Mouse (Mus musculus) cortical plate, adult 2 months (tissue): ENCODE data around the gene Gpr62. TPM values are rescaled to one million over a fixed set of nuclear protein-coding genes. Genes with fewer than 3 reads are reported as not detected.

Source experiments
- H3K27ac ChIP-seq: fragments of 200-500 bp; 2 replicates; pipeline ENCODE4 v1.5.1; 2012; ENCODE audit warnings: low read length, control low read depth, inconsistent platforms; ENCODE audit not compliant: insufficient read depth
- H3K4me1 ChIP-seq: fragments of 200-500 bp; 2 replicates; pipeline ENCODE4 v1.6.1; 2011; ENCODE audit warnings: low read length; ENCODE audit not compliant: control insufficient read depth, insufficient read depth
- H3K4me3 ChIP-seq: fragments of 200-500 bp; 2 replicates; pipeline ENCODE4 v1.5.1; 2011; ENCODE audit warnings: mild to moderate bottlenecking, low read length, control low read depth; ENCODE audit not compliant: insufficient read depth
- CTCF ChIP-seq: fragments of 200-500 bp; IDR thresholded peaks from 2 replicates; pipeline ENCODE4 v1.5.1; 2011; ENCODE audit warnings: mild to moderate bottlenecking, control low read depth, low read length; ENCODE audit not compliant: insufficient read depth; ENCODE audit errors: extremely low read depth
- POLR2A ChIP-seq: fragments of 200-500 bp; IDR thresholded peaks from 2 replicates; pipeline ENCODE4 v1.6.1; 2011; ENCODE audit warnings: mild to moderate bottlenecking, low read length, control low read depth; ENCODE audit not compliant: insufficient read depth; ENCODE audit errors: extremely low read depth
- polyA plus RNA-seq: library from polyadenylated mRNA; depleted of rRNA; stranded (reverse); fragments of >200 nt; gene quantifications from 2 replicates; pipeline ENCODE4 v1.2.3, GENCODE M21; 2012

Gene Gpr62
- polyA plus RNA-seq, 1 experiment = 19.0 TPM

DNA sequence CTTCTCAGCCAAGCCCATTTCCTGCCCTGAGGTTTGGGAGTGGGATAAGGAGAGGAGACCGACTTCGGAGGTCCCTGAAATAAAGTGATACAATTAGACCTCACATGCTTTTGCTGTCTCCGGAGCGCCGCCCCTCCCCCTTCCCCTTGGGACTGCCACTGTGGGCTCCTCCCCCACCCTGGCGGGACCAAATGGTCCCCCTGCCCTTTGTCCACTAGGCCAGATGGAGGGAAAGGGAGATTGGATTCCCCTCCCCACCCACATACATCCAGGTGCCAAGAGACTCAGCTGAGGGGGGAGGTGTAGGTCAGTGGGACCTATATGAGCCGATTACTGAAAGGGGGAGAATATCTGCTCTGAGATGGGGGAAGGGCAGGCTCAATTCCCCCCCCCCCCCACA is 12.9 kb downstream of the Gpr62 start:
- Histone ChIP-seq H3K4me3 (peak overlapping the region; percentile 55), H3K27ac (no peak overlapping the region), H3K4me1 (peaks cover 4% of the 10 kb centered on the region; the same call in 1 of the 2 replicates)
- TF ChIP-seq POLR2A (no peak), CTCF (no peak)

DNA sequence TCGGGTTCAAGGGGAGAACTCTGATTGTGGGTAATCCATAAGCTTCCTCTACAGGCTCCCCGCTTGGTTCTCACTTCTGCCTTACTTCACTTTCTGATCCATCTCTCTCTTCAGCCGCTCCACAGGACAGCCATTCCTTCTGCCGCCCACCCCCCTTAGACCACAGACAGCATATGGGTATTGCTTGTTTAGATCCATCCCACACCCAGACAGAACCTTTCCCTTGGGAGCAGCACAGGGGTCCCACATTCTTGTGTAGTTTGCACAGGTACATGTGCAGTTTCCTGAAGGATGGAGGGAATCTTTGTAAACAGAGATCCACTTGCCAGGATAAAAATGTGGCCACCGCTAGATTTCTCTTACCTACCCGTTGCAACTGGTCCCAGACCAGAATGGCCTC is 13.4 kb downstream of the Gpr62 start:
- Histone ChIP-seq H3K4me3 (no peak overlapping the region; the same call in 1 of the 2 replicates), H3K4me1 (peaks cover 4% of the 10 kb centered on the region; the same call in 1 of the 2 replicates), H3K27ac (no peak overlapping the region)
- no peak for TF ChIP-seq POLR2A
- no peak for TF ChIP-seq CTCF

- Histone ChIP-seq H3K27ac (no peak overlapping the region), H3K4me3 (no peak overlapping the region), H3K4me1 (peaks cover 4% of the 10 kb centered on the region; the same call in 1 of the 2 replicates)
- TF ChIP-seq CTCF (no peak), POLR2A (no peak)
Measured at GRCm38 (mm10) chr9:106451899-106452298, 13.8 kb downstream of the Gpr62 start.

DNA sequence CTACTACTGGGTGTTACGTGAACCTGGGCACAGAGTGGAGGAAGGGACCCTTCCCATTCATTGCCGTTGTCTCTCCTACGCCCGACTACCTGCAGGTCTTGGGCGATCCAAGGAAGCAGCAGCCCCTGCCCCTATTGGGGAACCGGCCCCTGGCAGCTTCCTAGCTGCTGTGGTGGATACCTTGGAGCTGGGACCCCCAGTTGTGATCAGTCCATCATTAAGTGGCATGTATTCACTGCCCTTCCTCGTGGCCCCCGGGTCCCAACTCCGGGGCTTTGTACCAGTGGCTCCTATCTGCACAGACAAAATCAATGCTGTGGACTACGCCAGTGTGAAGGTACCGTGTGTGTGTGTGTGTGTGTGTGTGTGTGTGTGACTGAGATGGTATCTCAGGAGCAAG is 14.4 kb downstream of the Gpr62 start:
- no peak overlapping the region for H3K27ac ChIP-seq
- TF ChIP-seq POLR2A = no peak
- TF ChIP-seq CTCF = no peak
- no peak overlapping the region for H3K4me3 ChIP-seq
- peaks cover 4% of the 10 kb centered on the region; the same call in 1 of the 2 replicates for H3K4me1 ChIP-seq

DNA sequence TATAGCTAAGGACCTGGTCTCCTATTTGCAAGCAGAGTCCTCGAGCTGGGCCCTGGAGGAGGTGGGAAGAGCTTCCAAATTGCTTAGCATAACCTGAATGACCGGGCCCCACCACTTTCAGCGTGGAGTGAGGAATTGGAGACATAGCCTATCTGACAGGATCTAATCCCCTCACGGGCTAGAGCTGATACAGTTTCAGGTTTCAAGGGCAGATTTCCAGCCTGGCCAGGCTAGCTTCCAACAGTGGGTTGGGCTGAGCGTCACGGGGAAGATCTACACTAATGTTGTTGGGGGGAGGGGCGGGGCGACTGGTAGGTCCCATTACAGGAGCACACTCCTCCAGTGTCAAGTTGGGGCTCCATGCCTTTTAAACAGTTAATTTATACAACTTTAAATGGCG is 15.1 kb downstream of the Gpr62 start:
- no peak overlapping the region for H3K4me3 ChIP-seq
- H3K4me1 ChIP-seq = peaks cover 5% of the 10 kb centered on the region; the same call in 1 of the 2 replicates
- no peak for TF ChIP-seq CTCF
- no peak for TF ChIP-seq POLR2A
- H3K27ac ChIP-seq = no peak overlapping the region

DNA sequence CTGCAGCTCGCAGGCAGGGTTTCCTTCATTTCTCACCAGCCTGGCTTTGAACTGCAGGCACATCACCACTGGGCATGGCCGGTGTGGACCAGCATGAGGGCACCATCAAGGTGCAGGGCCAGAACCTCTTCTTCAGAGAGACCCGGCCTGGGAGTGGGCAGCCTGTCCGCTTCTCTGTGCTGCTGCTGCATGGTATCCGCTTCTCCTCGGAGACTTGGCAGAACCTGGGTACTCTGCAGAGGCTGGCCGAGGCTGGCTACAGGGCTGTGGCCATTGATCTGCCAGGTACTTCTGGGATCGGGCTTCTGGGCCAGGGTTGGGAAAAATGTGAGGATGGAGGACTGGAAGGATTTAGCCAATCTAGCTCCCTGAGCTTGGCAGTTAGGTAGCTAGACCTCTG is 15.8 kb downstream of the Gpr62 start:
- H3K27ac ChIP-seq = no peak overlapping the region
- no peak overlapping the region for H3K4me3 ChIP-seq
- TF ChIP-seq CTCF (no peak), POLR2A (no peak)
- H3K4me1 ChIP-seq = peaks cover 7% of the 10 kb centered on the region; the same call in 1 of the 2 replicates

GRCm38 (mm10) chr9:106448498-106449031 is 17.2 kb downstream of the Gpr62 start:
- TF ChIP-seq CTCF = peak; percentile 65
- TF ChIP-seq POLR2A = peak; percentile 89
- H3K27ac ChIP-seq = peak overlapping the region; percentile 73
- H3K4me1 ChIP-seq = peaks cover 7% of the 10 kb centered on the region; the same call in 1 of the 2 replicates
- H3K4me3 ChIP-seq = peak overlapping the region; percentile 55

DNA sequence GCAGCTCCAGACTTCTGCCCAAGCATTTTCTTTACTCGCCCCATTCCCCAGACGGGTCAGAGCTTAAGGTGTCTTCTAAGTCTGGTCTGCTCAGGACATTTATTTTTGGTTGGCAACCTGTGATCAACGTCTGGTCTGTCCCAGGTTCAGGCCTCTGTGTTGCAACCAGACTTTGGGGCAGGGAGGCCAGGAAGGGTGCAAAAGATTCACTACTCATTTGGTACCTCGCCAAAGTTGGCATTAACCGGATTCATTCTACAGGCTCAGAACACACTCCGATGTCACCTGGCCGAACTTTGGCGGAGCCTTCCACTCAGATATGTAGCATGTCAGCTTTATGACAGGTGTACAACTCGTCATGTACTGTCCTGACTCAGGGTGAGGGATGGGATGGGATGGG is 17.8 kb downstream of the Gpr62 start:
- peaks cover 7% of the 10 kb centered on the region; the same call in 1 of the 2 replicates for H3K4me1 ChIP-seq
- peak overlapping the region; percentile 55 for H3K4me3 ChIP-seq
- H3K27ac ChIP-seq = peak overlapping the region; percentile 73
- TF ChIP-seq POLR2A (no peak), CTCF (no peak)

GRCm38 (mm10) chr9:106447348-106447747 is 18.4 kb downstream of the Gpr62 start, which contains the start of the genes Abhd14b and Abhd14a:
TSS of gene Abhd14b (plus strand) at chr9:106447459.
TSS of gene Abhd14a (minus strand) at chr9:106447678.
- TF ChIP-seq POLR2A = peak; percentile 68
- peak; percentile 40 for TF ChIP-seq CTCF
- Histone ChIP-seq H3K27ac (peak within 1 kb of the TSS; percentile 73), H3K4me1 (peaks cover 7% of the 10 kb centered on the region; the same call in 1 of the 2 replicates), H3K4me3 (peak within 1 kb of the TSS; percentile 55)

DNA sequence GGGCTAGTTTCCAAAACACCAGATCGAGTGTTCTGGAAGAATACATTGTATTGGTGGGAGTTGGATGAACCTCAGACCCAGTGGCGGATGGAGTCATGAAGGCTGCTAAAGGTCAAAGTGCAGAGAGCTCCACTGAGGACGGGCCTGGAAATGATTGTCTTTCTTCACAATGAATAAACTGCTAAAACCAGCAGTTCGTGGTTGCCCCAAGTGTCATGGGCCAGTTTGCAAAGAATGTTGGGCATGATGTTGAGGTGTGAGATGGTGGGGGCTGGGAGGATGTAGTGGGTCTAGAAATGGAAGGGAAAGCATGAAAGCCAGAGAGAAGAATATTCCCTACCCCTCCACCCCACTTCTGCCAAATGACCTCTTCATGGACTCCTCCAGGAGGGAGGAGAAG is 20.9 kb downstream of the Gpr62 start:
- Histone ChIP-seq H3K4me3 (no peak overlapping the region), H3K4me1 (peaks cover 7% of the 10 kb centered on the region; the same call in 1 of the 2 replicates), H3K27ac (no peak overlapping the region)
- TF ChIP-seq CTCF (no peak), POLR2A (no peak)

DNA sequence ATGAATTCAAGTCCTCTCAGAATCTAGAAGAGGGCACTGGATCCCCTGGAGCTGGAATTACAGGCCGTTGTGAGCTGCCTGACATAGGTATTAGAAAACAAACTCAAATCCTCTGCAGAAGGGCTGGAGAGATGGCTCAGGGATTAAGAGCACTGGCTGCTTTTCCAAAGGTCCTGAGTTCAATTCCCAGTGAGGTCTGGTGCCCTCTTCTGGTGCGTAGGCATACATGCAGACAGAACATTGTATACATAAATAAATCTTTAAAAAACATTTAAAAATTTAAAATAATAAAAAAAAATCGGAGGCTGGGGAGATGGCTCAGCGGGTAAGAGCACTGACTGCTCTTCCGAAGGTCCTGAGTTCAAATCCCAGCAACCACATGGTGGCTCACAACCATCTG is 23.1 kb downstream of the Gpr62 start:
- Histone ChIP-seq H3K27ac (no peak overlapping the region), H3K4me3 (no peak overlapping the region), H3K4me1 (peaks cover 2% of the 10 kb centered on the region; the same call in 1 of the 2 replicates)
- TF ChIP-seq CTCF = peak; percentile 25; the same call in 1 of the 2 replicates
- no peak for TF ChIP-seq POLR2A
